Mouse (Mus musculus) 3T3-L1 (cell line): Measurements from ENCODE around the gene Krt7.

Experiments used
- DNase-seq: peaks from one replicate; pipeline ENCODE4 v3.0.0-alpha.2; 2015; ENCODE audit warnings: low read depth, low spot score

Gene Krt7

GRCm38 (mm10) chr15:101410775-101411174 lies at the start of gene Krt7:
Gene Krt7, plus strand, starts transcription at chr15:101411043.
- DNase-seq, result peak; percentile 42

GRCm38 (mm10) chr15:101362393-101363010 lies 48.3 kb upstream of the Krt7 start:
- DNase-seq, result no peak

DNA sequence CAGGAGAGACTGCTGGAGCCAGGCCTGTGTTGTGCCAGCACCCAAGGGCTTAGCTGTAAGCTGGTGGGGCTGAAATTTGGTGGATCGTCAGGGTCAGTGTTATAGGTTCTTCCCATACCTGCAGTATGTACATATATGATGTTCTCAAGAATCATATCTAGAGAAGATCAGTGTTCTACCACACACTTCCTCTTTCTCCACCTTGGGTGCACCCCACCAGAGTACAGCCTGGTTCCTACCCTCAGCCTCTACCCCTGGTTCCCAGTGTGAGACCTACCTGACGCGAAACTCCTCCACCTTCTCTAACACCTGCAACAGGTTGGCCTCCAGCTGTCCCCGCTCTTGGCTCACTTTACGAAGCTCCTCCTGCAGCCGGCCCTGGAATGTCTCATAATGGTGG lies 46.9 kb upstream of the Krt7 start:
- no peak for DNase-seq

DNA sequence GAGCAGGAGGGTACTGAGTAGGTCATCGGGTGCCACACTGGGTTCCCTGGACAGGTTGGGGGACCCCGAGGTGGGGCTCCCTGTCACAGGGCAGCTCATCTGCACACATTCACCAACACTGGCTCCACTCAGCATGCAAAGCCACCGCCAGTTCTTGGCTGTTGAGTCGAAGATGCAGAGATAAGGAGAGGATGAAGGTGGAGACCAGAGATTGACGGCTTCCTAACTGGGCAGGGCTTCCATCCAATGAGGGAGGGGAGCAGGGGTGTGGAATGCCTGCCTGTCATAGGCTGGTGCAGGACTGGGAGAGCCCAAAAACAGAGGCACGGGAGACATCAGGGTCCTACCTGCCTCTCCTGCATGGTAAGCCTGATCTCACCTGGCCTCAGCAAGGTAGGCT lies 46.4 kb upstream of the Krt7 start:
- no peak for DNase-seq

DNA sequence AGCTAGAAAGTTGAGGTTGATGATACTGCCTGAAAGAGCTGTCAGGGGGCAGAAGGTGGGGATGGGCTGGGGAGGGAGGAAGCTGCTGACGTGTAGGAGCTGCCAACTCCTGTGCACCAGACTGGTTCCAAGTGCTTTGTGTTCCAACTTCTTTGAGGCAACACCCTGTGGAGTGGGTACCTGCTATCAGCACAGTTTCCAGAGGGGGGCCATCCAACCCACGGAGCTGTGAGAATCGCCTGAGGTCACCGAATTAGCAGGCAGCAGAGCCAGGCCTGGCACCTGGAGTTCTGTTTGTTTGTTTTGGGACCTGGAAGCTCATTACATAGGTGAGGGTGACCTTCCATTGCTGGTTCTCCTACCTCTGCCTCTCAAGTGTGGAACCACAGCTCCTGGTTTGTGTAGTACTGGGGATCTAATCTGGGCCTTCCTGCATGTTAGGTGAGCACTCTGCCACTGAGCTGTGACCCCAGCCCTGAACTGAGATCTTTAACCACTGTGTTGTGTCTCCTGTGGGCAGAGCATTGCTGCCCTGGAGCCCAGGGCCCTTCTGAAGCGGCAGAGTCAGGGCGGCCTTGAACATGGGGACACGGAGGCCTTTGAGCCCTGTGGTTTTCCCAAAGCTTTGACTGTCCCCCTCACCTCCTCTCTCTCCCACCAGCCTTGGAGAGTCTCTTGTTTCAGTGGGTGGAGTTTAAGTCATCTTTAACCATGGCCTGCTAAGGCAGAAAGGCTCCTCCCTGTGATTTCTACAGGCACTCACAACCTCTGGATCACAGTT lies 45.8 kb upstream of the Krt7 start:
- DNase-seq, result no peak

- no peak for DNase-seq
Observed at GRCm38 (mm10) chr15:101365721-101366120, 45.1 kb upstream of the Krt7 start.

- no peak for DNase-seq
Observed at GRCm38 (mm10) chr15:101366482-101366881, 44.4 kb upstream of the Krt7 start.

DNA sequence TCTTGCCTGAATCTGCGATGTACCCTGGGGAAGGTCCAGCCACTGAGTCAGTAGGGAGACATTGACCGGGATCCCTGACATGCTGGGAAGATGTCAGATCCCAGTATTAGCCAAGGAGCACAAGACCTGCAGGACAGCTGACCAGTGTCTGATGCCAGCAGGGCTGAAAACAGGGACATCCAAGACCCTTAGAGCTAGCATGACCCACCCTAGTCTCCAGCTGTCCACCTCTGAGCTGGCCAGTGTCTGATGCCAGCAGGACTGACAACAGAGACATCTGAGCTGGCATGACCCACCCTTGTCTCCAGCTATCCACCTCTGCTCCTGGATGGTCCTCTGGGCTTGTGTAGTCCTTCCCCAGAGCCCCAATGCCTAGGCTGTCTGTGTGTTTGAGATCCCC lies 43.9 kb upstream of the Krt7 start:
- DNase-seq, result no peak

DNA sequence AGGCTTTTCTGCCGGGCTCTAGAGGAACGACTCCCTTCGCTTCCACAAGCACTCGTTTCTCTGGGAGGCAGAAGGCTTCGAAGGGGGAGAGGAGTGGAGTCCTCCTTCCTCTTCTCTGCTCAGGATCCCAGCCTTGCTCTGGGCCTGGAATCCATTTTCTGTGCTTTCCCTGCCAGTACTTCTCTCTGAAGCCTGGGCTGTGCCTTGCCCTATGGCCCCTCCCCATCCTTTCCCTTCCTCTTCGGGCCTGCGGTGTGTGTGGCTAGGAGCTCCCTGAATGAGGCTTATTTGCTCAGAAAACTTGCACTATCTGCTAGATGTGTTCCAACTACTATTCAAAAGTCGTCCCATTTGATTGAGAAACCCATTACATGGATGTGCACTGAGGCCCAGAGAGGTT lies 43.3 kb upstream of the Krt7 start:
- DNase-seq, result no peak

GRCm38 (mm10) chr15:101368015-101368414 lies 42.8 kb upstream of the Krt7 start:
- peak; percentile 19 for DNase-seq

DNA sequence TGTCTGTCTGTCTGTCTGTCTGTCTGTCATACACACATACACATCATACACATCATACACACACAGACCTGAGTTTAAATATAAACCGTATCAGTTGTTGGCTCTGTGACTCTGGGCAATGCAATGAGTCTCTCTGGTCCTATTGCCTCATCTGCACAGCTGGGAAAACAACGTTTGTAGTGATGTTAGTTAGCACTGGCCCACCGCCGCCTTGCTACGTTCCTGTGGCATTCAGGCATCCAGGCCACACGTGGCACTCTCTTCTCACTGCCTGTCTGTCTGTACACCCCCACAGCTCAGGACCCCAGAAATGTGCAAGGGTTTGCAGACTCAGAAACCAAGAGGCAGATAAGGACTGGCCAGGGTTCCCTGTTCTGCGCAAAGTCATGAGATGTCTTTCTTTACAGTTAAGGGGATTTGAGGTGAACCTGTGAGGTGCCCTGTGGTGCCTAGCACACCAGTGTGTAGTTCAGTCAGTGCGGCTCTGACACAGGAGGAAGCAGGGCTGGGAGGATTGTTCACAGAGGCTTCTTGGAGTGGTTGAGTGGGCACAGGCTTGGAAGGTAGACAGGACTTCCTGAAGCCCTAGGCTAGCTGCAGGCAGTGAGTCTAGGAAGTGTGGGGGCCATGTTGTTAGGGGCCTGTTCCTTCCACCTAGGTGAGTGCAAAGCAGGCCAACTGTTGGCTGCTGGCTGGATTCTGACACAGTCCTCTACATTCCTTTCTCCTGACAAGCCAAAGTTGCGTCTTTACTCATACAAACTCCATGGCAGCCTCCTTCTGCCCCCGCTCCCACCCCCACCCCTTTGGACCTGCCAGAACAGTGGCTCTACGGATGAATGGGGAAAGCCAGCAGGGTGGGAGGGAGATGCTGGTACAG lies 42.1 kb upstream of the Krt7 start:
- peak; percentile 81 for DNase-seq

DNA sequence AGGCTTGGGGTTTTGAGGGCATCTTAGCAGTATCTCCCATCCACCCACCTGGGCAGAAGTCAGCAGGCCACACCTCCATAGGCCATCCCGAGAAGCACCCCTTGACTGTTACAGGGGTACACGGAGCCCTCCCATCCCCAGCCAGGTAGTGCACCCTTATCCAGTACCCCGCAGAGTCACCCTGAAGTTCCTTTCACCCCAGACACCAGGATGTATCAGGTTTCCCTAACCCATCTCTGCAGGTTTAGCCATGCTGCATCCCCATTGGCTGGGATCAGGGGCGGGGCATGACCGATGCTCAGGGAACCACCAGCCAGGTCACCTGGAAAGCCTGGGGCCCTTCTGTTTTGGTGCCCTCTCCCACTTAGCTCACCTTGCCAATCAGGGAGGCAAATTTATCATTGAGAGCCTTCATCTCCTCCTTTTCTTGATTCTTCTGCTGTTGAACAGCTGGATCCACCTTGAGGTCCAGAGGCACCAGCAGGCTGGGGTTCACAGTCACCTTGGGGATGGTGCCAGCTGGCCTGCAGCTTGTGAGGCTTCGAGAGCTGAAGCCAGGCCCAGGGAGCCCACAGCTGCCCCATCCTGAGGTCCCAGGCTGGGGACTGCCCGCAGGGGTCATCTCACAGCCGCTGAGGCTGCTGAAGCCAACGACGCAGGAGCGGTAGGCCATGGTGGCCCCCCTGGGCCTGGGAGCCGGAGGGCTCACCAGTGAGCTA lies 41.3 kb upstream of the Krt7 start:
- DNase-seq, result peak; percentile 46

DNA sequence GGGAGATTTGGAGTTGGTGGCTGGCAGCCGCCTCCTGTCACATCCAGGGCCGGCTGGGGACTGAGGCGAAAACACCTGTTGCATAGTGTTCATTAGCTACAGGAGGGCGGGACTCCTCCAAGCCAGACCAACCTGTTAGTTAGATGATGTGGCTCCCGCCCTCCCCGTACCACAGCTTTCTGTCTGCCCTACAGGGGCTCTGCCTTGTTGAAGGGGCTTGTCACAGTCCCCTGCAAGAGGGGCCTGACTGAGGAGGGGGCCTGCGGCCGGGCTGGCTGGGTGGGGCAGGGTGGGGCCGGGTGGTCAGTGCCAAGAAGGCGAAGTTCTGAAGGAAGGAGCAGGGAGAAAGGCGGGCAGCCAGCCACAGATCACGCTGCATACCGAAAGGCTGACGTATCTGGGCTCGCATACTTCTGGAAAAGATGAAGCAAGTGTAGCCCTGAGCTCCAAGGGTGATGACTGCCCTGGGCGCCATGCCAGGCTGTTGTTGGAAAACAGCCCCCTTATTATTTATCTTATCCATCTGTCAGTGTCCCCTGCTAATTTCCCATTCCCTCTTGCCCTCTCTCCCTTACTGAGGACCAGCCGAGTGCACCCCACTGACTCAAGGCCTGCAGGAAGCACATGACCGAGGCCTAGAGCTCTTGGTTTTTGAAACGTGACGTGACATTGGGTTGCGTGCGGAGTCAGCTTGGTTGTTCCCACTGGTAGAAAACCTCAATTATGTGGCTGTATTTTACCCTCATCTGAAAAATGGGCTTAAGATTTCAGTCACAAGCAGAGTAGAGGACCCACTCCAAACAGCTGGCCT lies 40.5 kb upstream of the Krt7 start, which contains the start of gene Krt80:
Krt80 (minus strand) TSS at position 62 of the 811 bp plus-strand sequence.
- peak; percentile 99 for DNase-seq

DNA sequence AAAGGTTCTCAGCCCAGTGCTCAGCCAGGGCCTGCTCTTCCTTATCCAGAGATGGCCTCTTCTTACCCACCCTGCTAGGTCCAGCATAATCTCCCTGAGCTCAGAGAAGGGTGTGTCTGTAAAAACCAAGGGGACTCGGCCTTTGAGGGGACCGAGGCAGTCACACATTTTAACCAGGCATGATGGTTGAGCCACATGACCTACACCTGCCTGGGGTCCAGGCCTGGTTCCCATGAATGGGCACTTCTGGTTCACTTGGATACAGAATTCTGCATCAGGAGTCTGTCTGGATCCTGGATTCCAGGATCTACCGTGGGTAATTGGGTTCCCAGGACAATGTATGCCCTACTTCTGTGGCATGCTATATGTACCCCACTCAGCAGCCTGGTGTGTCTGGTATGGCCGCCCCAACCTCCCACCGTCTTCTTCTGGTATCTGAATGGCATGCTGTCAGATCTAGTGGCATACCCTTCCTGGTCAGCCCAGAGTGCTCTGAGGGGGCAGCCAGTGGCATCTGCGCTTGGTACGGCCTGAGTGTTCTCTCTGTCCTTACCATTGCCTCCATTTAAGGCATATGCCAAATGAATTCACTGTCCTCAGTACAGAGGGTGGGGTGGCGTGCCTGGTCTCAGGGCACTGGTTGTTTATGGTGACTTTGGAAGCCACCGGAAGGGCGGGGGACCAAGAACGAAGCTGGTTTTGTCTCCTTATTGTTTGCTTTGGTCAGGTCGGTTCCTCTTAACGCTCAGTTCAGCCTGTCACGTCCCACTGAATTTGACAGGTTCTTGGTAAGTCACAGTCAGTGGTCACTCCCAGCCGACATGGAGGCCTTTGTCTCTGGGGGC lies 39.5 kb upstream of the Krt7 start:
- peak; percentile 18 for DNase-seq

DNA sequence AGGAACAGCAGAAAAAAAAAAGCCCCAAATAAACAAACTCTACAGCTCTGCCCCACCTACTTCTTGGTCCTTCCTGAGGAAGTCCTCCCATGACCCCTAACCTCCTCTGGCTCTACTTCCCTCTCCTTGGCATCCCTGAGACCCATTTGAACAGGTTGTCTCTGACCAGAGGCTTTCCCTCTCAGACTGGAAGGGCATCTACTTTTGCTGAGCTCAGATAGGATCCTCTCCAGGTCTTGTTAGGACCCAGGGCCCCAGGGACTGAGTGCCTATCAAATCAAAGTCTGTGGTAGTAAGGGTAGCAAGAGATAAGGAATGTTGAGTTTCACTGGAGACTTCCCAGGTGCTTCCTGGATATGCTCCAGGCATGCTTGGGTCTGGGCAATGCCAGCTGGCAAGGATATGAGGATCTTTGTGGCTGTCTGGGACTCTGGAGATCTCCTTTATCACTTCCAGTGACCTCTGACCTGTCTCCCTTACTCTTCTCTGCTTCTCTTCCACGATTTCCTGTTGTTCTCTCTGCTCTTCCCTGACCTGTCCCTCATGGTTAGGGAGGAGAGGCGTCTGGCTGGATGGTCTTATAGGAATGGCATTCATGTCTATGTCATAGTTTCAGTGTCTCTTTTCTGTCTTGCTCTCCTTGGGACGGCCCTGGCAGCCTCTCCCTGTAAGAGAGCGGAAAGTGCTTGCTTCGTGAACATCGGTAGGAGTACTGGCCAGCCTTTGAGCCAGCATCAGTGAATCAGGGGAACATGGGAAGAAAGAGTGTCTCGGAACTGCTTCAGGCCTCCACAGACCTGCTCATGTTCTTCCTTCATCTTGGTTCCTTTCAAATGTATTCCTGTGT lies 38.5 kb upstream of the Krt7 start:
- DNase-seq, result peak; percentile 54

DNA sequence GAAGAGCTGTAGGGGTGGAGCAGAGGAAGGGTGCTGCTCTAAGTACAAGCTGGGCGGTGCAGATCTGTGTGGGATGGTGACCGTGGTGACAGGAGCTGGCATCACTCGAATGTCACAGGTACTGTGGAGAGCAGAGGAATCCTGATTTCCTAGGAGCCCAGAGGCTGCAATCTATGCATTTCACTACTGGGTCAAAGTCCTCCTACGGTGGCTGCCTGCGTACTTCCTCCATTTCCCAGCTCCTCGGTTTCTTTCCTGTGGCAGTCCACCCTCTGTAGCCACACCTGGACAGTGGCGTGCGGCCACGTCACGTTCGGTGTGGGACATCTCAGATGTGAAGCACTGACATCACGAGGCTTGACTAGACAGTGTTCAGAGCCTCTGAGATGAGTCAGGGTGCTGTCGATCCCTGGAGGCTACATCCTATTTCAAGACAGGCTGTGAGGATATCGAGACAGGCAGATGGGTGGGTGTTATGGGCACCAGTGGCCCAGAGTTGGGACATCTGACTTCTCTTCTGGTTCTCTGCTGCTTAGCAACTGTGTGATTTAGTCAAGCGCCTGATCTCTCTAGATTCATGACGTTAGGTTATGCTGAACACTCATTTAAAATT lies 37.5 kb upstream of the Krt7 start:
- peak; percentile 53 for DNase-seq

GRCm38 (mm10) chr15:101374879-101375278 lies 36.0 kb upstream of the Krt7 start:
- DNase-seq, result peak; percentile 97
